Mouse (Mus musculus) embryonic fibroblast, embryonic 13.5 days (primary cell): ENCODE results near the gene Sox4.

ENCODE experiments used
- CTCF ChIP-seq: IDR thresholded peaks from 2 replicates; pipeline ENCODE4 v1.5.1; 2011; ENCODE audit warnings: mild to moderate bottlenecking, control low read depth, low read length, moderate library complexity, borderline replicate concordance; ENCODE audit not compliant: insufficient read depth
- POLR2A ChIP-seq: IDR thresholded peaks from 2 replicates; pipeline ENCODE4 v1.6.1; 2011; ENCODE audit warnings: low read depth, mild to moderate bottlenecking, control low read depth, low read length, moderate library complexity

DNA sequence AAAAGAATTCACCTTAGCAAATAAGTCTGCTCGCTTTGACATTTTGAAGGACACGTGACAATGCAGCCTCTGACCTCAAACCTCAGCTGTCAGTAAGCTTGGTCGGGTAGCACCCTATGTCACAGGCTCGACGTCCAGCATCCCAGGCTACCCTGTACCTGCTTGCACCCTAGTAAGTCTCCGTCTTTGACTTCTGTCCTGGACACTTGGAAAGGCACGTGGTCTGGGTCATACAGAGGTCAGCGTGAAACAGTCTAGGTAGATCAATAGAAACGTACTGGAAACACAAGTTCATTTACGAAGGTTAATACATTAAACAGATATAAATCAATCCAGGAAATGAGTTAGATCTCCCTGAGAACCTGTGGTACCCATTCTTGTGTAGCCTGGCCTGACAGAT lies 46.5 kb downstream of the Sox4 start:
- TF ChIP-seq POLR2A (no peak), CTCF (no peak)
